Mouse (Mus musculus) kidney, embryonic 14.5 days (tissue): ENCODE results near the gene D5Ertd579e. TPM values are rescaled to one million over a fixed set of nuclear protein-coding genes. Genes with fewer than 3 reads are reported as not detected.

ENCODE experiments used
- ATAC-seq: fragments of 200-750 bp; cut with Nextera tagmentation; 2 replicates; pipeline ENCODE4 v1.8.0; 2017; ENCODE audit warnings: moderate number of reproducible peaks, mild to moderate bottlenecking, moderate TSS enrichment, moderate library complexity; ENCODE audit not compliant: low FRiP score, low TSS enrichment
- H3K27ac ChIP-seq: fragments of 300-500 bp; sonication (generic); 2 replicates; pipeline ENCODE4 v1.5.1; 2014; ENCODE audit warnings: low read depth, mild to moderate bottlenecking, low read length, moderate library complexity, mixed read lengths
- H3K27me3 ChIP-seq: fragments of 300-500 bp; sonication (generic); 2 replicates; pipeline ENCODE4 v1.6.1; 2014; ENCODE audit warnings: mild to moderate bottlenecking, low read length; ENCODE audit not compliant: control insufficient read depth, insufficient read depth
- H3K36me3 ChIP-seq: fragments of 300-500 bp; sonication (generic); 2 replicates; pipeline ENCODE4 v1.6.1; 2014; ENCODE audit warnings: low read length, mixed read lengths; ENCODE audit not compliant: control insufficient read depth, insufficient read depth
- H3K4me1 ChIP-seq: fragments of 300-500 bp; sonication (generic); 2 replicates; pipeline ENCODE4 v1.6.1; 2014; ENCODE audit warnings: low read length, mixed read lengths; ENCODE audit not compliant: control insufficient read depth, insufficient read depth
- H3K4me2 ChIP-seq: fragments of 300-500 bp; sonication (generic); replicated peaks from 2 replicates; pipeline ENCODE4 v1.6.1; 2014; ENCODE audit warnings: low read depth, mild to moderate bottlenecking, low read length
- H3K4me3 ChIP-seq: fragments of 300-500 bp; sonication (generic); 2 replicates; pipeline ENCODE4 v1.5.1; 2014; ENCODE audit warnings: mild to moderate bottlenecking, low read length
- H3K9ac ChIP-seq: fragments of 300-500 bp; sonication (generic); 2 replicates; pipeline ENCODE4 v1.6.1; 2014; ENCODE audit warnings: low read depth, mild to moderate bottlenecking, low read length, moderate library complexity
- H3K9me3 ChIP-seq: fragments of 300-500 bp; sonication (generic); 2 replicates; pipeline ENCODE4 v1.6.1; 2016; ENCODE audit warnings: low read length; ENCODE audit not compliant: control insufficient read depth
- WGBS: fragments of 180-500 bp; shearing (Covaris S2); extraction: QIAGEN DNeasy Blood & Tissue Kit; methylation state at CpG from one replicate; pipeline ENCODE4 v1.1.7; 2014; 5-methylcytosine and 5-hydroxymethylcytosine counted together
- polyA plus RNA-seq: library from polyadenylated mRNA; unstranded; fragments of >200 nt; fragmentation: Nextera tagmentation; extraction: Ambion mirVana; gene quantifications from 2 replicates; pipeline ENCODE4 v1.2.1, GENCODE M21; 2014

The D5Ertd579e gene
- polyA plus RNA-seq, 1 experiment from 2014 or later: 30.7 TPM

GRCm38 (mm10) chr5:36567627-36568026 is 128.2 kb downstream of the D5Ertd579e start:
- Histone ChIP-seq H3K4me2 (no peak overlapping the region), H3K9ac (no peak overlapping the region), H3K9me3 (no peaks in the 10 kb centered on the region), H3K4me1 (peaks cover 24% of the 10 kb centered on the region; the same call in 1 of the 2 replicates), H3K36me3 (peaks cover 14% of the 10 kb centered on the region), H3K27ac (peak overlapping the region; percentile 4; the same call in 1 of the 2 replicates), H3K4me3 (no peak overlapping the region), H3K27me3 (no peaks in the 10 kb centered on the region)
- no peak for ATAC-seq
- 47% methylated on average over 2 of the region's 2 CpGs for WGBS

DNA sequence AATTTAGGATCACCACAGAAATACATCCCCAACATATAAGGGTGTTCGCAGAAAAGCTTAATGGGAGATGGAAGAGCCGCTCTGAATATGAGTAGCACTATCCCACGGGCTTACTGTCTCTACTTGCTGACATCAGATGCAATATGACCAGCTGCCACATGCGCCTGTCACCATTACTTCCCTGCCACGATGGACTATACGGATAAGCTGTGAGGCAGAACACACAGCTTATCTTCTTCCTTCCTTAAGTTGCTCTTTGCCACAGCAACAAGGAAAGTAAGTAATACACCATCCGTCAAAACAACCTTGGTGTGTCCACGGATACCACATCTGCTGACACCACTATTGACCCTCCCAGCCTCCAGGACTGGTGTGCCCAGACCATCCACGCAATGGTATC is 131.3 kb downstream of the D5Ertd579e start:
- Histone ChIP-seq H3K4me2 (no peak overlapping the region), H3K4me1 (peaks cover 36% of the 10 kb centered on the region; the same call in 1 of the 2 replicates), H3K9me3 (no peaks in the 10 kb centered on the region), H3K36me3 (no peaks in the 10 kb centered on the region), H3K27me3 (no peaks in the 10 kb centered on the region), H3K4me3 (no peak overlapping the region), H3K9ac (no peak overlapping the region), H3K27ac (no peak overlapping the region)
- ATAC-seq: no peak
- 88% methylated on average over 9 of the region's 9 CpGs for WGBS

GRCm38 (mm10) chr5:36563741-36564140 is 132.1 kb downstream of the D5Ertd579e start:
- no peak for ATAC-seq
- Histone ChIP-seq H3K9ac (no peak overlapping the region), H3K4me3 (no peak overlapping the region), H3K27me3 (no peaks in the 10 kb centered on the region), H3K36me3 (no peaks in the 10 kb centered on the region), H3K27ac (no peak overlapping the region), H3K4me2 (no peak overlapping the region), H3K9me3 (no peaks in the 10 kb centered on the region), H3K4me1 (peaks cover 41% of the 10 kb centered on the region; the same call in 1 of the 2 replicates)
- WGBS: 85% methylated on average over 6 of the region's 6 CpGs

DNA sequence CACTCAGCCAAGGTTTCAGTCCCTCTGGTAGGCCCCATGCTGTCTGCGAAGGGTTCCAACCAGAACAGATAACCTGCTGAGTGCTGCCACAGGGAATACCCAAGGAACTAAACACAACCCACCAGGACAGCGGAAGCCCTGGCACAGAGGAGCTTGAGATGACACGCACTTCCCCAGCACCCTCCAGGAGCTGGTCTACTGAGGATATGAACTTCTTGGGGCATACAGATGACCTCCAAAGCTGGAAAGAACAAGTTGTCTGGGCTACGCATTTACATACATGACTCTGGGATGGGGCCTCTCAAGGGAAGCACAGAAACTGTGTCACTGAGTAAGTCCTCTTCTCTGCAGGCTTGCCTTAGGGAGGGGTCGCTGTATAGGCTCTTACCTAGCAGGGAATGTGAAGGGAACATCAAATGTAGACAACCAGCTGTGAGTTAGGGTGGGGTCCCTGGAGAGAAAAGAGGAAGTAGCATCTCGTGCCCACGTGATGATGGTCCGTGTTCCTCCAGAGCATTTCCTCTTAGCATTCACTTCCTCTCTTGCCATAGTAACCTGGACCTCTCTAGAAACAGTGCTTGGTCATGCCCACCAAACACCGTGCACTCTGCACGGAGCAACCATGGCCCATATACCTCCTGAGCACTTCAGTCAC is 132.9 kb downstream of the D5Ertd579e start:
- Histone ChIP-seq H3K36me3 (no peaks in the 10 kb centered on the region), H3K27me3 (no peaks in the 10 kb centered on the region), H3K4me2 (no peak overlapping the region), H3K9me3 (no peaks in the 10 kb centered on the region), H3K27ac (no peak overlapping the region), H3K4me1 (peaks cover 35% of the 10 kb centered on the region; the same call in 1 of the 2 replicates), H3K9ac (no peak overlapping the region), H3K4me3 (no peak overlapping the region)
- no peak for ATAC-seq
- WGBS: 91% methylated on average over 10 of the region's 10 CpGs

DNA sequence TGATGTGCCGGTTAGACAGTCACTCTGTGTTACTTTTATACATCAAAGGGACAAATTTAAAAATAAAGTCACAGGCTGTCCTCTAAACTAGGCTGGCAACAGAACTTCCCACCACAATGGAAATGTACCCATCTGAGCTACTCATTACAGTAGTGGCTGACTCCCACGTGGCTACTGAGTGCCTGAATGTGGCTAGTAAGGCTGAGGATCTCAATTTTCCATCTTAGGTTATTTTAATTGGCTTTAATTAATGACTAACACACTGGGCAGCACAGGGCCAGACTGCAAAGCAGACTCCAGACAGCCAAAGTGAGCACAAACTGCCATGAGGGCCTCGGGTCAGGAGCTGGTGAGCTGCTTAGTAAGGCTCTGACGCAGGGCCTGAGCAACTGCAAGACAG is 134.3 kb downstream of the D5Ertd579e start:
- no peaks in the 10 kb centered on the region for H3K36me3 ChIP-seq
- 80% methylated on average over 4 of the region's 4 CpGs for WGBS
- H3K4me2 ChIP-seq: no peak overlapping the region
- H3K4me1 ChIP-seq: peaks cover 27% of the 10 kb centered on the region
- no peak overlapping the region for H3K4me3 ChIP-seq
- no peak overlapping the region for H3K9ac ChIP-seq
- no peak overlapping the region for H3K27ac ChIP-seq
- H3K27me3 ChIP-seq: no peaks in the 10 kb centered on the region
- ATAC-seq: no peak
- H3K9me3 ChIP-seq: no peaks in the 10 kb centered on the region

DNA sequence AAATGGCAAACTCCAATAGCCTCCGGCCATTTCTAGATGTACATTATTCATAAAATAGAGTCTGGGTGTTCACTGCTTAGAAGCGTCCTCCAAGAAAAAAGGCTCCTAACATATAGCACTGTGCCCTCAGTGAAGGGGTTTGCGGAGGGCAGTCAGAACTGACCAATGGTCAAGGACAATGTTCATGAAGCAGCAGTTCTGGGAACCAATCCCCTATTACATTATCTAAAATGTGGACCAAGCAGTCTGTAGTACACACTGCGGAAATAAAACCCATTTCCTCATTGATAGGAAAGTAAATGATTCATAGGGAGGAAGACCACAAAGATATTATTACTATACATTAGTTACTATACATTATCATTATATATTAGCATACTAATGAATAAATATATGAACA is 135.3 kb downstream of the D5Ertd579e start:
- no peaks in the 10 kb centered on the region for H3K27me3 ChIP-seq
- no peak for ATAC-seq
- WGBS: 87% methylated on average over 4 of the region's 4 CpGs
- no peak overlapping the region for H3K4me3 ChIP-seq
- peaks cover 27% of the 10 kb centered on the region for H3K4me1 ChIP-seq
- H3K9ac ChIP-seq: no peak overlapping the region
- H3K27ac ChIP-seq: no peak overlapping the region
- no peaks in the 10 kb centered on the region for H3K9me3 ChIP-seq
- H3K36me3 ChIP-seq: no peaks in the 10 kb centered on the region
- H3K4me2 ChIP-seq: no peak overlapping the region

- no peak overlapping the region for H3K4me2 ChIP-seq
- no peaks in the 10 kb centered on the region for H3K36me3 ChIP-seq
- no peak overlapping the region for H3K27ac ChIP-seq
- peaks cover 30% of the 10 kb centered on the region for H3K4me1 ChIP-seq
- no peak overlapping the region for H3K9ac ChIP-seq
- H3K4me3 ChIP-seq: no peak overlapping the region
- no peaks in the 10 kb centered on the region for H3K9me3 ChIP-seq
- 68% methylated on average over 6 of the region's 6 CpGs for WGBS
- no peaks in the 10 kb centered on the region for H3K27me3 ChIP-seq
- ATAC-seq: no peak
Measured at GRCm38 (mm10) chr5:36559510-36560235, 136.2 kb downstream of the D5Ertd579e start.

DNA sequence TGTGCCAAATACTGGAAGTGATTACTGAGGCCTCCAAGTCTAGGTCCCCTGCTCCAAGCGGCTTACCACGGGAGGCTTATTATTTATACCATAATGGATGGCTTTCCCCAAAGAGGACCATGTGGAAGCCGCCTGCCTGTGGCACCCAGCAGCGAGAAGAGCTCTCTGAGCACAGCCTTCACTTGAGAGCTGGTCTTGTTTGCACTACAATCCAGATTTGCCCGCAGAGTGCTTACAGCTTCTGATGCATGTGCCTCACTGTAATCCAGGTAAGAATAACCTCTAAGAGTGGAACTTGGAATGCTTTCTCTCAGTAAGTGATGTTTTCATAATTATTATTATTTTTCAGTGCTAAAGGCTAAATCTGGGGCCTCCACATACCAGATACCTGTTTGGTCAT is 136.7 kb downstream of the D5Ertd579e start:
- Histone ChIP-seq H3K4me3 (no peak overlapping the region), H3K27ac (peak overlapping the region; percentile 86), H3K9ac (no peak overlapping the region), H3K27me3 (no peaks in the 10 kb centered on the region), H3K9me3 (no peaks in the 10 kb centered on the region), H3K4me2 (no peak overlapping the region), H3K4me1 (peaks cover 36% of the 10 kb centered on the region), H3K36me3 (no peaks in the 10 kb centered on the region)
- ATAC-seq: no peak
- 75% methylated on average over 5 of the region's 5 CpGs for WGBS

GRCm38 (mm10) chr5:36558526-36558925 is 137.3 kb downstream of the D5Ertd579e start:
- H3K27ac ChIP-seq: peak overlapping the region; percentile 86
- no peak overlapping the region for H3K4me2 ChIP-seq
- ATAC-seq: no peak
- WGBS: 73% methylated on average over 2 of the region's 2 CpGs
- peaks cover 40% of the 10 kb centered on the region for H3K4me1 ChIP-seq
- H3K9me3 ChIP-seq: no peaks in the 10 kb centered on the region
- no peak overlapping the region for H3K9ac ChIP-seq
- no peaks in the 10 kb centered on the region for H3K36me3 ChIP-seq
- no peak overlapping the region for H3K4me3 ChIP-seq
- H3K27me3 ChIP-seq: no peaks in the 10 kb centered on the region
